Mouse (Mus musculus): ENCODE results near the gene Ddt.

DNA sequence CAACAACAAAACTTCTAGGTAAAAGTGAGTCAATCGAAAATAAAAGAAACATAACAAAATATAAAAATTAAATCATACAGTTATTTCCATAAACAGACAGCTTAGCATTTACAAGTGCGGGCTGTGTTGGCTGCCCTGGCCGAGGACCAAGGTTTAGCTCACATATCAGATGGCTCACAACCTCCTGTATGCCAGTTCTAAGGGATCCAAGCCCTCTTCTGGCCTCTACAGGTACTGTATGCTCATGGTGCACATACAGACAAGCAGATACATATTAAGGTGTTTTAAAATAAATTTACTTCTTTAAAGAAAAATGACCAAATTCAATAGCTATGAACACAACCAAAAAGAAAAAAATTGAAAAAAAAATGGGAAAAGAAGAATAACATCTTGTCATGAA lies 12.9 kb downstream of the Ddt start:
- TF ChIP-seq CTCF (IDR thresholded peaks at IDR 0.05; ENCODE audit: borderline replicate concordance, control insufficient read depth, extremely low read depth, insufficient read depth, low read length, poor library complexity) (no peak), POLR2A (IDR thresholded peaks at IDR 0.05; ENCODE audit: control insufficient read depth, extremely low read depth, insufficient read depth, low read length, poor library complexity) (no peak)
